Mouse (Mus musculus) heart, postnatal 0 days (tissue): ENCODE results near the gene Prnd. TPM values are rescaled to one million over a fixed set of nuclear protein-coding genes. Genes with fewer than 3 reads are reported as not detected.

Source experiments
- ATAC-seq: fragments of 200-750 bp; cut with Nextera tagmentation; 2 replicates; pipeline ENCODE4 v1.8.0; 2017; ENCODE audit warnings: low read depth, moderate number of reproducible peaks, moderate library complexity; ENCODE audit not compliant: insufficient read depth
- DNase-seq: peaks from one replicate; pipeline ENCODE4 v3.0.0-alpha.2; 2016; ENCODE audit warnings: low spot score
- H3K27ac ChIP-seq: fragments of 300-500 bp; sonication (generic); 2 replicates; pipeline ENCODE4 v1.5.1; 2014; ENCODE audit warnings: low read depth, mild to moderate bottlenecking
- H3K27me3 ChIP-seq: fragments of 300-500 bp; sonication (generic); 2 replicates; pipeline ENCODE4 v1.6.1; 2014; ENCODE audit warnings: low read length, mixed read lengths; ENCODE audit not compliant: control insufficient read depth, insufficient read depth
- H3K36me3 ChIP-seq: fragments of 300-500 bp; sonication (generic); replicated peaks from 2 replicates; pipeline ENCODE4 v1.6.1; 2014; ENCODE audit warnings: low read length, mixed read lengths; ENCODE audit not compliant: control insufficient read depth, insufficient read depth
- H3K4me1 ChIP-seq: fragments of 300-500 bp; sonication (generic); 2 replicates; pipeline ENCODE4 v1.6.1; 2014; ENCODE audit warnings: antibody characterized with exemption; ENCODE audit not compliant: control insufficient read depth, insufficient read depth
- H3K4me2 ChIP-seq: fragments of 300-500 bp; sonication (generic); 2 replicates; pipeline ENCODE4 v1.6.1; 2014; ENCODE audit warnings: low read depth, mild to moderate bottlenecking, low read length, moderate library complexity
- H3K4me3 ChIP-seq: fragments of 300-500 bp; sonication (generic); 2 replicates; pipeline ENCODE4 v1.5.1; 2014; ENCODE audit warnings: low read depth, low read length
- H3K9ac ChIP-seq: fragments of 300-500 bp; sonication (generic); replicated peaks from 2 replicates; pipeline ENCODE4 v1.6.1; 2014; ENCODE audit warnings: low read depth, low read length, mixed read lengths
- H3K9me3 ChIP-seq: fragments of 300-500 bp; sonication (generic); replicated peaks from 2 replicates; pipeline ENCODE4 v1.6.1; 2016; ENCODE audit warnings: low read length; ENCODE audit not compliant: control insufficient read depth
- CTCF ChIP-seq: IDR thresholded peaks from 2 replicates; pipeline ENCODE4 v1.5.1; 2016; ENCODE audit warnings: antibody characterized with exemption, control low read depth, low read depth
- EP300 ChIP-seq: IDR thresholded peaks from 2 replicates; pipeline ENCODE4 v1.6.1; 2016; ENCODE audit warnings: antibody characterized with exemption, low read depth
- WGBS: fragments of 180-500 bp; shearing (Covaris S2); extraction: QIAGEN DNeasy Blood & Tissue Kit; methylation state at CpG from one replicate; pipeline ENCODE4 v1.1.7; 2014; 5-methylcytosine and 5-hydroxymethylcytosine counted together
- polyA plus RNA-seq: library from polyadenylated mRNA; unstranded; fragments of >200 nt; fragmentation: Nextera tagmentation; extraction: Ambion mirVana; gene quantifications from 2 replicates; pipeline ENCODE4 v1.2.1, GENCODE M21; 2015
- total RNA-seq: library from RNA; depleted of rRNA; stranded (reverse); fragments of >200 nt; gene quantifications from 2 replicates; pipeline ENCODE4 v1.2.3, GENCODE M21; 2014; ENCODE audit warnings: low replicate concordance

The Prnd gene
- total and polyA plus RNA-seq, 2 experiments from 2014 or later, result 9.5 to 16.6 TPM

DNA sequence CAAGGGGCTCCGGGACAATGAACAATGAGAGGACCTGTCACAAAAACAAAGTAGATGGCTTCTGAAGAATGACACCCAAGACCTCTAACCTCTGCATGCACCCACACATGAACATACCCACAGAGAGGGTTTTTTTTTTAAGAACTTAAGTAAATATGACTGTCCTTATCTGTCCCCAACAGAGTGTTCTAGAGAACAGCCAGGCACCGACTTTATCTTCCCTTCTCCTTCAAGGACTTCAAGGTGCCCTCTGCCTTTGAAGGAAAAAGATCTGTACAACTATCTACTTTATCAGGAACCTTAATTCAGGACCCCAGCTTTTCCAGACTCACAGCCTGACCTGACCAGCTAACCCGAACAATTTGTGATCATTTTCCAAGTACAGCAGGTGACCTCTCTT is 10.2 kb upstream of the Prnd start:
- ATAC-seq (no peak), DNase-seq (no peak)
- Histone ChIP-seq H3K9me3 (no peaks in the 10 kb centered on the region), H3K4me2 (no peak overlapping the region), H3K36me3 (peaks cover 18% of the 10 kb centered on the region), H3K9ac (no peak overlapping the region), H3K4me1 (peaks cover 4% of the 10 kb centered on the region; the same call in 1 of the 2 replicates), H3K4me3 (no peak overlapping the region), H3K27ac (no peak overlapping the region), H3K27me3 (no peaks in the 10 kb centered on the region)
- 47% methylated on average over 3 of the region's 3 CpGs for WGBS
- TF ChIP-seq CTCF (no peak), EP300 (no peak)

DNA sequence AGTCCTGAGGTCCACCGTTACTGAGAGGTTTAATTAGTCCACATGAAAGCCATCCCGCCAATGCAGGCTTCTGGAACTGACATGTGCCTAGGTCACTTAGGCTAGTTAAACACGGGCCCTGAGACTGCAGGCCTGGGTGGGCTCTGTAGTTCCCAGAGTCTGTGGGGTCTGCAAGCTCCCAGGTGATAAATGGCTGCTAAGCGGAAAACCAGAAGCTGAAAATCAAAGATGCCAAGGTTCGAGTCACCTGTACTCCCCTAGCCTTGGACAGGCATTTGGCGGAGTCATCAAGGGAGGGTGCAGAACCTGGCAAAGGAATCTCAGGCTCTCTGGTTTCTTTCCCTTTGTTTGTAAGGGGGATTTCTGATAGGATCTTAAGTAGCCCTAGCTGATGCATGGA is 9.2 kb upstream of the Prnd start:
- DNase-seq (no peak), ATAC-seq (no peak; the same call in 1 of the 2 replicates)
- Histone ChIP-seq H3K4me1 (no peaks in the 10 kb centered on the region), H3K36me3 (peaks cover 16% of the 10 kb centered on the region), H3K4me3 (no peak overlapping the region), H3K9ac (no peak overlapping the region), H3K9me3 (no peaks in the 10 kb centered on the region), H3K27me3 (no peaks in the 10 kb centered on the region), H3K27ac (no peak overlapping the region), H3K4me2 (no peak overlapping the region)
- no peak for TF ChIP-seq EP300
- 83% methylated on average over 6 of the region's 6 CpGs for WGBS

- H3K4me2 ChIP-seq, result no peak overlapping the region
- no peaks in the 10 kb centered on the region for H3K4me1 ChIP-seq
- no peak overlapping the region for H3K9ac ChIP-seq
- H3K4me3 ChIP-seq, result no peak overlapping the region
- ATAC-seq (no peak), DNase-seq (no peak)
- no peaks in the 10 kb centered on the region for H3K36me3 ChIP-seq
- no peak overlapping the region for H3K27ac ChIP-seq
- 47% methylated on average over 1 of the region's 1 CpGs for WGBS
- no peaks in the 10 kb centered on the region for H3K27me3 ChIP-seq
- TF ChIP-seq CTCF, result no peak
- no peaks in the 10 kb centered on the region for H3K9me3 ChIP-seq
These were observed 6.3 kb upstream of the Prnd start for GRCm38 (mm10) chr2:131944370-131944769.

DNA sequence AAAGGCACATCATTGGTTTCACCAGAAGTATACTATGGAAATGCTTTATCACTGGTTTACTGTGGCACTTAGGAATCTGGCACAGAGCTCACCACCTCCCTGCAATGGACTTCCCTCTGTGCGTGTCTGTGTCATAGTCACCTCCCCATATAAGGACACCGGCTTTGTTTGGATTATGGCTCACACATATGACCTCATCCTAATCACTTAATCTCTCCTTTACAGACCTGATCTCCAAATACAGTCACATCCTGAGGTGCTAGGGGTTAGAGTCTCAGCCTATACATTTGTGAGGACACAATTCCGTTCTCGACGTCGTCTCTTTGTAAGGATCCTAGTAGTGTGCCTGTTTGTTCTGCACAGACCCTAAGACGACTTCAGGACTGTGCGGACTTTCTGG is 5.4 kb upstream of the Prnd start:
- TF ChIP-seq EP300 (no peak), CTCF (no peak)
- ATAC-seq (peak; percentile 47), DNase-seq (no peak)
- Histone ChIP-seq H3K27ac (0 out of 2 replicates have a peak overlapping the region, but pooled peaks have one; percentile 27), H3K27me3 (no peaks in the 10 kb centered on the region), H3K36me3 (no peaks in the 10 kb centered on the region), H3K4me1 (no peaks in the 10 kb centered on the region), H3K4me3 (no peak overlapping the region), H3K9ac (no peak overlapping the region), H3K4me2 (no peak overlapping the region), H3K9me3 (no peaks in the 10 kb centered on the region)
- WGBS, result 51% methylated on average over 8 of the region's 8 CpGs

DNA sequence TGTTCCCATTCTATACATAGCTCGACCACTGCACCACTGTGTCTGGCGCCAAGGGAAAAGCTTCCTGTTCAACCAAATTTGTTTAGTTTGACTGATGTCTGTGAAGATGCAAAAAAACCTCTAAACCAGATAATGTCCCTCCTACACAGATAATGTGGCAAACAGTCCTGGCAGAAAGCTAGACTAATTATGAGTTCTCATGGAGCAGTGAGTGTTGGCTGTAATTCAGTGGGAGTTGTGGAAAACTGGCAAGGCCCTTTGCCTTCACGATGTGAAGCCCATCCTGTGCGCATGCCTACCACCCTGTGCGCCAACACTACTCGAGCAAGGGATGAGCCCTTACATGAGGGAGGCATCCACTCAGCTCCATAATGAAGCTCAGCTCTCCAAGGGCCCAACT is 4.9 kb upstream of the Prnd start:
- Histone ChIP-seq H3K9me3 (no peaks in the 10 kb centered on the region), H3K9ac (no peak overlapping the region), H3K36me3 (no peaks in the 10 kb centered on the region), H3K27me3 (no peaks in the 10 kb centered on the region), H3K27ac (no peak overlapping the region), H3K4me2 (no peak overlapping the region), H3K4me3 (no peak overlapping the region), H3K4me1 (0 out of 2 replicates have a peak, but pooled peaks cover 3% of the 10 kb centered on the region)
- DNase-seq, result no peak
- TF ChIP-seq EP300 (no peak), CTCF (no peak)
- WGBS, result 70% methylated on average over 6 of the region's 6 CpGs
- no peak for ATAC-seq

- ATAC-seq (no peak), DNase-seq (no peak)
- H3K36me3 ChIP-seq, result no peaks in the 10 kb centered on the region
- no peak overlapping the region for H3K4me3 ChIP-seq
- no peaks in the 10 kb centered on the region for H3K27me3 ChIP-seq
- TF ChIP-seq EP300 (no peak), CTCF (no peak)
- H3K27ac ChIP-seq, result no peak overlapping the region
- no peak overlapping the region for H3K9ac ChIP-seq
- H3K4me2 ChIP-seq, result no peak overlapping the region
- H3K4me1 ChIP-seq, result 0 out of 2 replicates have a peak, but pooled peaks cover 3% of the 10 kb centered on the region
- H3K9me3 ChIP-seq, result no peaks in the 10 kb centered on the region
- WGBS, result 88% methylated on average over 16 of the region's 16 CpGs
These were observed 4.3 kb upstream of the Prnd start for GRCm38 (mm10) chr2:131946351-131946750.
